Mouse (Mus musculus) thymus, adult 2 months (tissue): ENCODE measurements around the gene Fcgr1.

Source experiments
- CTCF ChIP-seq: fragments of 200-500 bp; IDR thresholded peaks from 2 replicates; pipeline ENCODE4 v1.5.1; 2012; ENCODE audit warnings: mild to moderate bottlenecking, control low read depth, low read length, moderate library complexity, borderline replicate concordance; ENCODE audit not compliant: control insufficient read depth, poor library complexity, insufficient read depth; ENCODE audit errors: extremely low read depth
- POLR2A ChIP-seq: fragments of 200-500 bp; IDR thresholded peaks from 2 replicates; pipeline ENCODE4 v1.6.1; 2012; ENCODE audit warnings: mild to moderate bottlenecking, low read length, control low read depth, moderate library complexity; ENCODE audit not compliant: control insufficient read depth, poor library complexity, insufficient read depth; ENCODE audit errors: extremely low read depth

DNA sequence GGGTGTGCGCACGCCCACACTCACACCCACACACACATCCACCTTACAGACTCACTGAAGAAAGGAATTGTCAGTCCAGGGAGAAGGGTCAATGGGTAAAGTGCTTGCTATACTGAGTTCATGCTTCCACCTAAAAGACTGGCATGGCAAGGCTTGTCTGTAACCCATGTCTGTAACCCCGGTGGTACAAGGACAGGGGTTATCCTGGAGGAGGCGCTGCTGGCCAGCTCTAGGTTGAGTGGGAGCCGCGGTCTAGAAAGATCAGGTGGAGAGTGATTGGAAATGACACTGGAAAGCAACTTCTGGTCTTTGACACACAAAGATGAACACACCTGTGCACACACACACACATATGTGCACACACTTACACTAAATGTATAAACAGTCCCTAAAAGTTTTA, 13.1 kb downstream of the Fcgr1 start:
- TF ChIP-seq CTCF: no peak
- TF ChIP-seq POLR2A: no peak
